Mouse (Mus musculus): ENCODE measurements at regions not wholly inside any gene's neighbourhood (a gene's known extent, or its start where the extent isn't known, plus 50 kb on each side); places are given as distances from the start of the nearest gene placed in this dataset.

DNA sequence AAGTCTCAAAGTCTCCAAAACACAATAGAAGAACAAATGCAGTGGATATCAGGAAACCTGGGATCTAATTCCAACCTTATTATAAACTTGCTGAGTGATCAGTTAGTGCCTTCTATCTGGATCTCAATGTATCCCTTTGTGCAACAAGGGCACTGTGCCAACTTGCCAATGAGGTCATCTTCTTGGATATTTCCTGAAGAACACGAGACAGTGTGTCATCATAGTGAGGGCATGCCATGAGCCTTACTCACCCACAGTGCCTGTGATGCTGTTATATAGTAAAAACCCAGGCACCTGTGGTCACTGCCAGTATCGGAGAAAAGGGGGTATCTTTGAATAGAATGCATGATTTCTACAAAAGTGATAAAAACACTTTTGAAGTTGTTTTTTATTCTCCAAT, 60.2 kb upstream of the Cd34 start:
- no peak for DNase-seq (ENCODE audit: low spot score in 2 of 2)

DNA sequence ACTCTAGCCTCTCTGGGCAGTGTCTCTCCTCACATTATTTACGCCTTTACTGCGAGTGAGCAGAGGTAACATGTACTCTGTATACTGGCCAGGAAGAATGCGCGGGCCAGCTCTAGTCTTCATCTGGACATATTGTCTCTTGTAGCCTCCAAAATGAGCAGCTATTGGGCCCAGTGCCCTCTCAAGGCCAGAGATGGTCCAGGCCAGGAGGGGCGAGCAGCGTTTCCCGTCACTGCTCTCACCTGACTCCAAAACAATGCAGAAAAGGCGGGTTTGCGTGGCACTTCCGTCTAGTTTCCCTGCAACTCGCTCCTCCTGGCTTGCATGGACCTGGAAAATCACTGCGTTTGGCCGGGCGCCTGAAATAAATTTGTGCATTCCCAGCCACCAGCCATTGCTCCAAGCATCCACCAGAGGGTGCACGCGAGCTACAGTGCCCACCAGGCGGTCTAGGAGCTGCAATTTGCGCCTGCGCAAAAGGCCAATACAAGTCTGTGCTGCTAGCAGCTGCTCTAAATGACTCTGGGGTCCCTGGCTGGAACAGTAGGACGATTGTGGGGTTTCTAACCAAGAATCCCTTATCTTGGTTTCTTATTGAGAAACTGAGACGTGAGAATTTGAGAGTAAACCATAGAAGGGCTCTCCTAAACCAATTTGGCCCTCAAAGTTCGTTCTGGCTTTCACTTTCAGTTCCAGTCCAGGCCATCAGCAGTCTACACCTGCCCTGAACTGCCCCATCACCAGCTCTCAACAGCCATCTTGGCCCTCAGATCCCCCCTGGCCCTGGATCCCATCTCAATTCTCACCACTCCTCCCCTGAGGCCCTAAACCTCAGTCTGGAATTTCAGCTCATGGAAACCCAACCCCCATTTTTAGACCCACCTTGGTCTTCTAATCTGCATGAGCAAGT, 59.0 kb upstream of the Cd34 start:
- DNase-seq (ENCODE audit: low spot score in 2 of 2): peak; percentile 95 to 98

DNA sequence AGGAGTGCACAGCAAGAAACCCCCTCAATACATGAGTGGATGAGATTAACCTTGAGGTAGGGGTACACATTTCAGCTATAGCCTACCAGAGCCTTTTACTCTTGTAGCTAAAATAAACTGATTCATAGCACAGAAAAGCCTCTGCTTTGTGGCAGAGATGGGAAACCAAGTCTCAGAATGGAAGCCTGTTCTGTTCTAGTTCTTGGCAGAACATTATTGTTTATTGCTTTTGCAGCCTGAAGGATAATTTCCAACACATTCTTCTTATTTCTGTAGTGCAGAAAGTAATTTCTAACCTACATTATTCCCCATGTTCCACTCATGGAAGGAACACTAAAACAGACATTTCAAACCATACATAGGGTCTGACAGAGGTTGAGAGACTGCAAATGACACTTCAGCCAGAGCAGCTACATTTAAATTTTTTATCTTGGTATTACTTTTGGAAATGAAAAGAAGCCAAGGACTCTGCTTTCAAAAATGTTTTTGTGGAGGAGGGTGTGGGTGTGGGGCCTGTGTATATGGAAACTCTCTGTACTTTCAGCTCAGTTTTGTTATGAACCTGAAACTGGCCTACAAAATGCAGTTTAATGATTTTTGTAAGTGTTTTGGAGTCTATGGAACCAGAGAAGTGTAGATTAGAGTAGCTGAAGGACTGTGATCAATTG, 56.9 kb upstream of the Cd34 start:
- no peak for DNase-seq (ENCODE audit: low spot score in 2 of 2)

DNA sequence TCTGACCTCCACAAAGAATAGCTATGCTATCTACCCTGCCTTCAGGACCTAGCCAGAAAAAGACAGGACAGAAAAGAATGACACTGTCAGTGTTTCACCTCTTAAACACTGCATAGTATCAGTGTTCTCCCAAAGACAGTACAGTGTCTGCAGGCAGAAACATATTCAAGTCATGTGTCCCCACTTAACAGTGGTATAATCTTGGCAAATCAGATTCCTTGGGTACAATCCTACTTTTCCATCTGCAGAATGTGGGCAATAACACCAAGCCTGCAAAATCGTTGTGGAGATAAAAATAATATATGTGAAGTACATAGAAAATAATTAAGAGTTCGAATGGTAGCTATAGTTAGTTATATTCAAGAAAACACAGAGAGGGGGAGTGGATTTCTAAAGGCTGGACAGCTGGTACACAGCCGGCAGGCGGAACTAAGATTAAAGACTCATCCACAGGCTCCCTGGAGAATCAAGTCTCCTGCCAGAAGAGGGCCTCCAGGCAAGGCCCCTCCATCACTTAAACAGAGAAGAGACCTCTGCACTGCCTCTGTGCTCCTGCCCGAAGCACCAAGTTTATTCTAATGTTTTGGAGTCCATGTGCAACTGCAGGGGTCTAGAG, 53.4 kb upstream of the Cd34 start:
- peak in 1 of 2 experiments; percentile 49 for DNase-seq (ENCODE audit: low spot score in 2 of 2)

DNA sequence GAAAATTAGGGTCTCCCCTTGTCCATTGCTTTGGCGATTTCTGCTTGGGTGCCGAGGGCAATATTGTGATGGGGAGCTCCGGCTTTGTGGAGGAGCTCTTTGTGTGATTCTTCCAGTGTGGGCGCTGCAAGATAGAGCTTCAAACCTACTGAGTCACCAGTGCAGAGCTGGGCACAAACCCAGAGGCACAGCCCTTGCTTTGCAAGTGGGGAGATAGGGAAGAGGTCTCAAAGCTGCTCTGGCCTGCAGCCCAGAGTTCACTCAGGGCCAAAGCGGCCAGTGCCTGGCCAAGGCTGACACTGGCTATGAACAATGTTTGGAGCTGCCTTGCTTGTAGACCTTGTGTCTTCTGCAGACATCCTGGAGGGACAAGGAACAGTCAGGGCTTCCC, 52.9 kb upstream of the Cd34 start:
- no peak for DNase-seq (ENCODE audit: low spot score in 2 of 2)
